Mouse (Mus musculus) forebrain, embryonic 14.5 days (tissue): Measurements from ENCODE around the gene Tnk2. TPM values are rescaled to one million over a fixed set of nuclear protein-coding genes. Genes with fewer than 3 reads are reported as not detected.

ENCODE experiments used
- ATAC-seq: fragments of 200-750 bp; cut with Nextera tagmentation; 2 replicates; pipeline ENCODE4 v1.8.0; 2017; ENCODE audit warnings: mild to moderate bottlenecking, moderate library complexity
- DNase-seq: peaks from one replicate; pipeline ENCODE4 v3.0.0-alpha.2; 2015; ENCODE audit warnings: low spot score
- H3K27ac ChIP-seq: fragments of 300-500 bp; sonication (generic); 2 replicates; pipeline ENCODE4 v1.5.1; 2014; ENCODE audit warnings: low read depth, mild to moderate bottlenecking, control low read depth, low read length, moderate library complexity
- H3K27me3 ChIP-seq: fragments of 300-500 bp; sonication (generic); replicated peaks from 2 replicates; pipeline ENCODE4 v1.6.1; 2014; ENCODE audit warnings: low read length, control low read depth, mixed read lengths; ENCODE audit not compliant: control insufficient read depth, insufficient read depth
- H3K36me3 ChIP-seq: fragments of 300-500 bp; sonication (generic); 2 replicates; pipeline ENCODE4 v1.6.1; 2014; ENCODE audit warnings: low read length, control low read depth; ENCODE audit not compliant: control insufficient read depth, insufficient read depth
- H3K4me1 ChIP-seq: fragments of 300-500 bp; sonication (generic); 2 replicates; pipeline ENCODE4 v1.6.1; 2014; ENCODE audit warnings: antibody characterized with exemption, low read length, control low read depth; ENCODE audit not compliant: control insufficient read depth, insufficient read depth
- H3K4me2 ChIP-seq: fragments of 300-500 bp; sonication (generic); 2 replicates; pipeline ENCODE4 v1.6.1; 2014; ENCODE audit warnings: mild to moderate bottlenecking, control low read depth, low read length
- H3K4me3 ChIP-seq: fragments of 300-500 bp; sonication (generic); 2 replicates; pipeline ENCODE4 v1.5.1; 2014; ENCODE audit warnings: low read depth, low read length, control low read depth
- H3K9ac ChIP-seq: fragments of 300-500 bp; sonication (generic); 2 replicates; pipeline ENCODE4 v1.6.1; 2014; ENCODE audit warnings: mild to moderate bottlenecking, low read length, control low read depth, moderate library complexity
- H3K9me3 ChIP-seq: fragments of 300-500 bp; sonication (generic); replicated peaks from 2 replicates; pipeline ENCODE4 v1.6.1; 2016; ENCODE audit warnings: low read length, control low read depth, mixed read lengths; ENCODE audit not compliant: control insufficient read depth
- WGBS: fragments of 180-500 bp; shearing (Covaris S2); extraction: QIAGEN DNeasy Blood & Tissue Kit; methylation state at CpG from one replicate; pipeline ENCODE4 v1.1.7; 2014; 5-methylcytosine and 5-hydroxymethylcytosine counted together
- polyA plus RNA-seq: library from polyadenylated mRNA; unstranded; fragments of >200 nt; fragmentation: Nextera tagmentation; extraction: Ambion mirVana; gene quantifications from 2 replicates; pipeline ENCODE4 v1.2.1, GENCODE M21; 2014

Tnk2 gene
- polyA plus RNA-seq, 1 experiment from 2014 or later = 11.2 TPM

- H3K4me2 ChIP-seq = no peak overlapping the region
- no peaks in the 10 kb centered on the region for H3K9me3 ChIP-seq
- H3K27me3 ChIP-seq = no peaks in the 10 kb centered on the region
- H3K9ac ChIP-seq = no peak overlapping the region
- no peaks in the 10 kb centered on the region for H3K4me1 ChIP-seq
- no peak overlapping the region for H3K27ac ChIP-seq
- no peaks in the 10 kb centered on the region for H3K36me3 ChIP-seq
- ATAC-seq (no peak), DNase-seq (no peak)
- H3K4me3 ChIP-seq = no peak overlapping the region
- 85% methylated on average over 9 of the region's 9 CpGs for WGBS
Observed at GRCm38 (mm10) chr16:32703312-32703912, 59.7 kb downstream of the Tnk2 start.

GRCm38 (mm10) chr16:32705606-32706005 lies 61.9 kb downstream of the Tnk2 start:
- Histone ChIP-seq H3K4me2 (no peak overlapping the region), H3K9ac (no peak overlapping the region), H3K27ac (no peak overlapping the region), H3K4me1 (no peaks in the 10 kb centered on the region), H3K36me3 (no peaks in the 10 kb centered on the region), H3K9me3 (no peaks in the 10 kb centered on the region), H3K4me3 (no peak overlapping the region), H3K27me3 (no peaks in the 10 kb centered on the region)
- ATAC-seq (no peak), DNase-seq (no peak)
- 95% methylated on average over 3 of the region's 3 CpGs for WGBS

GRCm38 (mm10) chr16:32707111-32707823 lies 63.6 kb downstream of the Tnk2 start:
- Histone ChIP-seq H3K4me2 (no peak overlapping the region), H3K9me3 (no peaks in the 10 kb centered on the region), H3K36me3 (no peaks in the 10 kb centered on the region), H3K4me1 (no peaks in the 10 kb centered on the region), H3K27me3 (no peaks in the 10 kb centered on the region), H3K9ac (no peak overlapping the region), H3K4me3 (no peak overlapping the region), H3K27ac (no peak overlapping the region)
- WGBS = 76% methylated on average over 17 of the region's 17 CpGs
- no peak for ATAC-seq
- no peak for DNase-seq

- no peak for DNase-seq
Observed at GRCm38 (mm10) chr16:32707824-32708456, 64.3 kb downstream of the Tnk2 start.

GRCm38 (mm10) chr16:32708457-32709033 lies 64.9 kb downstream of the Tnk2 start:
- H3K27ac ChIP-seq = no peak overlapping the region
- no peak overlapping the region for H3K4me3 ChIP-seq
- H3K4me2 ChIP-seq = no peak overlapping the region
- 85% methylated on average over 10 of the region's 10 CpGs for WGBS
- H3K27me3 ChIP-seq = no peaks in the 10 kb centered on the region
- H3K9ac ChIP-seq = no peak overlapping the region
- ATAC-seq (no peak), DNase-seq (no peak)
- no peaks in the 10 kb centered on the region for H3K9me3 ChIP-seq
- no peaks in the 10 kb centered on the region for H3K4me1 ChIP-seq
- H3K36me3 ChIP-seq = no peaks in the 10 kb centered on the region

More at GRCm38 (mm10) chr16:32707824-32708456, 64.3 kb downstream of the Tnk2 start:
- Histone ChIP-seq H3K9ac (no peak overlapping the region), H3K4me1 (no peaks in the 10 kb centered on the region), H3K27me3 (no peaks in the 10 kb centered on the region), H3K4me3 (no peak overlapping the region), H3K27ac (no peak overlapping the region), H3K4me2 (no peak overlapping the region), H3K36me3 (no peaks in the 10 kb centered on the region), H3K9me3 (no peaks in the 10 kb centered on the region)
- WGBS = 86% methylated on average over 9 of the region's 9 CpGs
- ATAC-seq = no peak

- Histone ChIP-seq H3K27me3 (no peaks in the 10 kb centered on the region), H3K27ac (no peak overlapping the region), H3K4me3 (no peak overlapping the region), H3K36me3 (no peaks in the 10 kb centered on the region), H3K4me1 (no peaks in the 10 kb centered on the region), H3K4me2 (no peak overlapping the region), H3K9ac (no peak overlapping the region), H3K9me3 (no peaks in the 10 kb centered on the region)
- 96% methylated on average over 8 of the region's 8 CpGs for WGBS
- DNase-seq (no peak), ATAC-seq (no peak)
Observed at GRCm38 (mm10) chr16:32709116-32709515, 65.4 kb downstream of the Tnk2 start.

- Histone ChIP-seq H3K27ac (no peak overlapping the region), H3K4me1 (no peaks in the 10 kb centered on the region), H3K36me3 (no peaks in the 10 kb centered on the region), H3K4me3 (no peak overlapping the region), H3K4me2 (no peak overlapping the region), H3K9me3 (no peaks in the 10 kb centered on the region), H3K27me3 (no peaks in the 10 kb centered on the region), H3K9ac (no peak overlapping the region)
- 82% methylated on average over 14 of the region's 14 CpGs for WGBS
- ATAC-seq (no peak), DNase-seq (no peak)
Observed at GRCm38 (mm10) chr16:32710426-32711070, 66.9 kb downstream of the Tnk2 start.

- H3K4me2 ChIP-seq = no peak overlapping the region
- H3K4me1 ChIP-seq = no peaks in the 10 kb centered on the region
- no peak overlapping the region for H3K9ac ChIP-seq
- H3K27me3 ChIP-seq = no peaks in the 10 kb centered on the region
- no peaks in the 10 kb centered on the region for H3K36me3 ChIP-seq
- H3K9me3 ChIP-seq = no peaks in the 10 kb centered on the region
- no peak overlapping the region for H3K27ac ChIP-seq
- no peak for ATAC-seq
- no peak for DNase-seq
- WGBS = 83% methylated on average over 11 of the region's 11 CpGs
- H3K4me3 ChIP-seq = no peak overlapping the region
Observed at GRCm38 (mm10) chr16:32712202-32712601, 68.5 kb downstream of the Tnk2 start.
